Mouse (Mus musculus) adrenal gland, adult 2 months (tissue): ENCODE data around the gene Ralgps1. TPM values are rescaled to one million over a fixed set of nuclear protein-coding genes. Genes with fewer than 3 reads are reported as not detected.
A peak's percentile ranks its signal among the peaks of the same experiment; 100 is the strongest.

ENCODE experiments used
- DNase-seq: peaks from one replicate; pipeline ENCODE4 v3.0.0; 2021
- polyA plus RNA-seq: library from polyadenylated mRNA; depleted of rRNA; stranded (reverse); fragments of >200 nt; gene quantifications from 2 replicates; pipeline ENCODE4 v1.2.3, GENCODE M21; 2012
- total RNA-seq, 2 experiments: library from RNA; stranded (reverse); gene quantifications; 2 replicates each; pipeline ENCODE4 v1.2.3; 2021

Ralgps1 gene
- total and polyA plus RNA-seq, 3 experiments, result 2.8 to 5.1 (median 4.2) TPM

- DNase-seq, result no peak
Observed at GRCm38 (mm10) chr2:33237581-33237980, 133.7 kb downstream of the Ralgps1 start.

- DNase-seq, result no peak
Observed at GRCm38 (mm10) chr2:33234848-33235247, 136.4 kb downstream of the Ralgps1 start.

- DNase-seq, result no peak
Observed at GRCm38 (mm10) chr2:33233856-33234255, 137.4 kb downstream of the Ralgps1 start.

GRCm38 (mm10) chr2:33232782-33233570 is 138.3 kb downstream of the Ralgps1 start:
- DNase-seq, result no peak

GRCm38 (mm10) chr2:33231788-33232187 is 139.5 kb downstream of the Ralgps1 start:
- DNase-seq, result no peak

GRCm38 (mm10) chr2:33230701-33231100 is 140.6 kb downstream of the Ralgps1 start:
- no peak for DNase-seq

GRCm38 (mm10) chr2:33228551-33228950 is 142.7 kb downstream of the Ralgps1 start:
- DNase-seq, result no peak

GRCm38 (mm10) chr2:33228077-33228476 is 143.2 kb downstream of the Ralgps1 start:
- no peak for DNase-seq

- DNase-seq, result no peak
Observed at GRCm38 (mm10) chr2:33225921-33226320, 145.4 kb downstream of the Ralgps1 start.

GRCm38 (mm10) chr2:33223656-33224358 is 147.5 kb downstream of the Ralgps1 start:
- DNase-seq, result no peak

- no peak for DNase-seq
Observed at GRCm38 (mm10) chr2:33222480-33222879, 148.8 kb downstream of the Ralgps1 start.

GRCm38 (mm10) chr2:33221339-33221900 is 149.9 kb downstream of the Ralgps1 start:
- DNase-seq, result peak; percentile 27

- no peak for DNase-seq
Observed at GRCm38 (mm10) chr2:33220674-33221338, 150.5 kb downstream of the Ralgps1 start.

- DNase-seq, result no peak
Observed at GRCm38 (mm10) chr2:33220246-33220645, 151.0 kb downstream of the Ralgps1 start.

- DNase-seq, result no peak
Observed at GRCm38 (mm10) chr2:33219637-33220036, 151.6 kb downstream of the Ralgps1 start.

- DNase-seq, result peak; percentile 42
Observed at GRCm38 (mm10) chr2:33218903-33219625, 152.2 kb downstream of the Ralgps1 start.

GRCm38 (mm10) chr2:33217425-33217794 is 153.9 kb downstream of the Ralgps1 start:
- DNase-seq, result no peak

- DNase-seq, result no peak
Observed at GRCm38 (mm10) chr2:33216645-33217424, 154.5 kb downstream of the Ralgps1 start.

GRCm38 (mm10) chr2:33215700-33216509 is 155.4 kb downstream of the Ralgps1 start, which contains the start of gene Angptl2:
Angptl2 (plus strand) TSS chr2:33216069.
- peak; percentile 93 for DNase-seq

- no peak for DNase-seq
Observed at GRCm38 (mm10) chr2:33215177-33215699, 156.0 kb downstream of the Ralgps1 start.
